Mouse (Mus musculus) liver, embryonic 14.5 days (tissue): Measurements from ENCODE around the gene Lrfn4. TPM values are rescaled to one million over a fixed set of nuclear protein-coding genes. Genes with fewer than 3 reads are reported as not detected.

ENCODE experiments used
- ATAC-seq: fragments of 200-750 bp; cut with Nextera tagmentation; 2 replicates; pipeline ENCODE4 v1.8.0; 2017; ENCODE audit warnings: moderate number of reproducible peaks, mild to moderate bottlenecking, moderate library complexity; ENCODE audit not compliant: insufficient read depth
- DNase-seq, 3 experiments: peaks; one replicate each; pipeline ENCODE4 v3.0.0-alpha.2; 2012 to 2013; ENCODE audit warnings: low read depth in 3 of 3, low spot score in 3 of 3
- H3K27ac ChIP-seq: fragments of 300-500 bp; sonication (generic); 2 replicates; pipeline ENCODE4 v1.5.1; 2014; ENCODE audit warnings: moderate library complexity, mild to moderate bottlenecking, control low read depth, inconsistent platforms
- H3K27me3 ChIP-seq: fragments of 300-500 bp; sonication (generic); 2 replicates; pipeline ENCODE4 v1.6.1; 2014; ENCODE audit warnings: mild to moderate bottlenecking, low read length, moderate library complexity; ENCODE audit not compliant: control insufficient read depth, insufficient read depth
- H3K36me3 ChIP-seq: fragments of 300-500 bp; sonication (generic); replicated peaks from 2 replicates; pipeline ENCODE4 v1.6.1; 2014; ENCODE audit warnings: low read depth; ENCODE audit not compliant: control insufficient read depth, insufficient read depth
- H3K4me1 ChIP-seq, 2 experiments: fragments of 200-500 bp in 1 of 2; fragments of 300-500 bp in 1 of 2; sonication (generic) in 1 of 2; replicated peaks; 2 replicates each; pipeline ENCODE4 v1.6.1; 2012 to 2014; ENCODE audit warnings: antibody characterized with exemption in 1 of 2, inconsistent platforms in 1 of 2, low read length in 1 of 2; ENCODE audit not compliant: control insufficient read depth in 2 of 2, insufficient read depth in 2 of 2
- H3K4me2 ChIP-seq: fragments of 300-500 bp; sonication (generic); 2 replicates; pipeline ENCODE4 v1.6.1; 2014; ENCODE audit warnings: low read depth, mild to moderate bottlenecking, control low read depth, moderate library complexity
- H3K4me3 ChIP-seq, 2 experiments: fragments of 200-500 bp in 1 of 2; fragments of 300-500 bp in 1 of 2; sonication (generic) in 1 of 2; 2 replicates each; pipeline ENCODE4 v1.5.1; 2012 to 2014; ENCODE audit warnings: low read depth in 2 of 2, low read length in 2 of 2, mild to moderate bottlenecking in 2 of 2, control low read depth in 1 of 2, inconsistent platforms in 1 of 2, moderate library complexity in 1 of 2; ENCODE audit not compliant: insufficient read depth in 1 of 2
- H3K9ac ChIP-seq: fragments of 300-500 bp; sonication (generic); replicated peaks from 2 replicates; pipeline ENCODE4 v1.6.1; 2014; ENCODE audit warnings: mild to moderate bottlenecking, control low read depth, moderate library complexity
- H3K9me3 ChIP-seq: fragments of 300-500 bp; sonication (generic); 2 replicates; pipeline ENCODE4 v1.6.1; 2016; ENCODE audit warnings: low read length, mixed read lengths; ENCODE audit not compliant: control insufficient read depth
- CTCF ChIP-seq: IDR thresholded peaks from 2 replicates; pipeline ENCODE4 v1.5.1; 2016; ENCODE audit warnings: antibody characterized with exemption, low read depth, control low read depth
- EP300 ChIP-seq: IDR thresholded peaks from 2 replicates; pipeline ENCODE4 v1.6.1; 2016; ENCODE audit warnings: antibody characterized with exemption, low read depth
- WGBS: fragments of 180-500 bp; shearing (Covaris S2); extraction: QIAGEN DNeasy Blood & Tissue Kit; methylation state at CpG from one replicate; pipeline ENCODE4 v1.1.7; 2014; ENCODE audit not compliant: insufficient replicate concordance; 5-methylcytosine and 5-hydroxymethylcytosine counted together
- polyA plus RNA-seq, 2 experiments: library from polyadenylated mRNA; depleted of rRNA in 1 of 2; stranded (reverse) in 1 of 2; unstranded in 1 of 2; fragments of >200 nt; fragmentation: Nextera tagmentation in 1 of 2; extraction: Ambion mirVana in 1 of 2; gene quantifications; 2 replicates each; pipeline versions ENCODE4 v1.2.1 to v1.2.3; 2012 to 2014

The Lrfn4 gene
- polyA plus RNA-seq, 2 experiments: 0.42 to 2.1 TPM

- Histone ChIP-seq H3K4me1 (peaks cover 4 to 9% of the 10 kb centered on the region in 2 experiments; a peak in 3 of 4 replicates), H3K4me2 (no peak overlapping the region), H3K9ac (no peak overlapping the region), H3K9me3 (no peaks in the 10 kb centered on the region), H3K36me3 (no peaks in the 10 kb centered on the region; the same call in none of the 2 replicates), H3K27me3 (peaks cover 5% of the 10 kb centered on the region), H3K4me3 (no peak overlapping the region), H3K27ac (no peak overlapping the region)
- 31% methylated on average over 18 of the region's 18 CpGs for WGBS
- TF ChIP-seq CTCF (peak; percentile 50), EP300 (no peak)
- ATAC-seq: no peak
- DNase-seq: no peak
Observed at GRCm38 (mm10) chr19:4618183-4618582, 2.7 kb upstream of the Lrfn4 start.

- no peaks in the 10 kb centered on the region for H3K36me3 ChIP-seq
- H3K4me2 ChIP-seq: peak overlapping the region; percentile 94
- no peak overlapping the region for H3K27ac ChIP-seq
- ATAC-seq (no peak), DNase-seq (no peak)
- peaks cover 4 to 9% of the 10 kb centered on the region in 2 experiments; a peak in 3 of 4 replicates for H3K4me1 ChIP-seq
- H3K9ac ChIP-seq: no peak overlapping the region
- no peaks in the 10 kb centered on the region for H3K9me3 ChIP-seq
- H3K4me3 ChIP-seq: no peak overlapping the region
- 40% methylated on average over 4 of the region's 4 CpGs for WGBS
- TF ChIP-seq CTCF: no peak
- no peak for TF ChIP-seq EP300
- H3K27me3 ChIP-seq: peaks cover 5% of the 10 kb centered on the region
Observed at GRCm38 (mm10) chr19:4616546-4616945, 1.1 kb upstream of the Lrfn4 start.

- H3K9ac ChIP-seq: peak overlapping the region; percentile 62
- H3K9me3 ChIP-seq: no peaks in the 10 kb centered on the region
- peaks cover 5% of the 10 kb centered on the region for H3K27me3 ChIP-seq
- peak overlapping the region; percentile 51 to 61 for H3K4me3 ChIP-seq
- H3K4me1 ChIP-seq: peaks cover 4 to 9% of the 10 kb centered on the region in 2 experiments; a peak in 3 of 4 replicates
- ATAC-seq: no peak
- H3K4me2 ChIP-seq: peak overlapping the region; percentile 94
- 27% methylated on average over 37 of the region's 49 CpGs for WGBS
- H3K27ac ChIP-seq: no peak overlapping the region
- no peak for DNase-seq
- TF ChIP-seq EP300 (no peak), CTCF (0 out of 2 replicates have a peak, but pooled peaks have one; percentile 1)
- no peaks in the 10 kb centered on the region for H3K36me3 ChIP-seq
Observed at GRCm38 (mm10) chr19:4614305-4615150, 939 bp downstream of the Lrfn4 start.

- Histone ChIP-seq H3K4me1 (peaks cover 4 to 9% of the 10 kb centered on the region in 2 experiments; a peak in 3 of 4 replicates), H3K27me3 (peaks cover 5% of the 10 kb centered on the region), H3K9me3 (no peaks in the 10 kb centered on the region), H3K27ac (no peak overlapping the region), H3K36me3 (no peaks in the 10 kb centered on the region), H3K4me3 (no peak overlapping the region), H3K9ac (no peak overlapping the region), H3K4me2 (no peak overlapping the region)
- DNase-seq (no peak), ATAC-seq (no peak)
- TF ChIP-seq CTCF (no peak), EP300 (no peak)
- 86% methylated on average over 33 of the region's 33 CpGs for WGBS
Observed at GRCm38 (mm10) chr19:4613464-4614304, 1.8 kb downstream of the Lrfn4 start.
